Mouse (Mus musculus) lung, postnatal 0 days (tissue): Measurements from ENCODE around the gene Cygb. TPM values are rescaled to one million over a fixed set of nuclear protein-coding genes. Genes with fewer than 3 reads are reported as not detected.

Experiments
- ATAC-seq: fragments of 200-750 bp; cut with Nextera tagmentation; 2 replicates; pipeline ENCODE4 v1.8.0; 2017; ENCODE audit warnings: moderate library complexity
- DNase-seq: peaks from one replicate; pipeline ENCODE4 v3.0.0-alpha.2; 2016; ENCODE audit warnings: low spot score
- H3K27ac ChIP-seq: fragments of 300-500 bp; sonication (generic); 2 replicates; pipeline ENCODE4 v1.5.1; 2014; ENCODE audit warnings: antibody characterized with exemption, mild to moderate bottlenecking, low read length, mixed read lengths
- H3K27me3 ChIP-seq: fragments of 300-500 bp; sonication (generic); replicated peaks from 2 replicates; pipeline ENCODE4 v1.6.1; 2014; ENCODE audit warnings: low read length, mixed read lengths; ENCODE audit not compliant: insufficient read depth
- H3K36me3 ChIP-seq: fragments of 300-500 bp; sonication (generic); 2 replicates; pipeline ENCODE4 v1.6.1; 2014; ENCODE audit warnings: low read length, mixed read lengths; ENCODE audit not compliant: insufficient read depth
- H3K4me1 ChIP-seq: fragments of 300-500 bp; sonication (generic); 2 replicates; pipeline ENCODE4 v1.6.1; 2014; ENCODE audit warnings: antibody characterized with exemption, low read depth, low read length, mixed read lengths; ENCODE audit not compliant: insufficient read depth
- H3K4me2 ChIP-seq: fragments of 300-500 bp; sonication (generic); replicated peaks from 2 replicates; pipeline ENCODE4 v1.6.1; 2014; ENCODE audit warnings: low read depth, mild to moderate bottlenecking, low read length, moderate library complexity, mixed read lengths
- H3K4me3 ChIP-seq: fragments of 300-500 bp; sonication (generic); 2 replicates; pipeline ENCODE4 v1.5.1; 2014; ENCODE audit warnings: low read depth, low read length
- H3K9ac ChIP-seq: fragments of 300-500 bp; sonication (generic); replicated peaks from 2 replicates; pipeline ENCODE4 v1.6.1; 2014; ENCODE audit warnings: low read depth, mild to moderate bottlenecking
- H3K9me3 ChIP-seq: fragments of 300-500 bp; sonication (generic); 2 replicates; pipeline ENCODE4 v1.6.1; 2016; ENCODE audit warnings: low read length, mixed read lengths
- CTCF ChIP-seq: IDR thresholded peaks from 2 replicates; pipeline ENCODE4 v1.5.1; 2016; ENCODE audit warnings: antibody characterized with exemption, mild to moderate bottlenecking
- EP300 ChIP-seq: IDR thresholded peaks from 2 replicates; pipeline ENCODE4 v1.6.1; 2016; ENCODE audit warnings: antibody characterized with exemption, mild to moderate bottlenecking, control low read depth
- WGBS: fragments of 180-500 bp; shearing (Covaris S2); extraction: QIAGEN DNeasy Blood & Tissue Kit; methylation state at CpG from one replicate; pipeline ENCODE4 v1.1.7; 2014; 5-methylcytosine and 5-hydroxymethylcytosine counted together
- polyA plus RNA-seq: library from polyadenylated mRNA; unstranded; fragments of >200 nt; fragmentation: Nextera tagmentation; extraction: Ambion mirVana; gene quantifications from 2 replicates; pipeline ENCODE4 v1.2.1, GENCODE M21; 2015

Cygb gene
- polyA plus RNA-seq, 1 experiment from 2014 or later = 32.0 TPM

DNA sequence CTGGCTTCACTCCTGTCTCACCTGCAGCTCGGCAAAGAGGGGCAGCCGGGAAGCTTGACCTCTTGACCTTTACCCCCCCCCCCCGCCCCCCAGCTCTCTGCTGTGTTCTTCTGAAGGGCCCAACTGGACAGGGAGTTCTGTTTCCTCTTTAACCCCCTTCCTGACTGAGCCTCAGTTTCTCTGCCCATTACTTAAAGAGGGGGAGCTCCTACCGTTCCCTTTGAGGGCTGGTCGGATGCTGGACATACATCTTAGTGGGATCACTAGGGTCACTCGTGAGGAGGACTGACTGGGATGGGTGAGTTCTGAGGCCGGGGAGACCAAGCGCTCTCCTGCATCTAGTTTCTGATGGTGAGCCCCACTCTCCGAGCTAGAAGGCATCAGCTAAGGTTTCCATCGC, 879 bp downstream of the Cygb start, which contains the start of gene Prcd:
Gene Prcd (plus strand): TSS at position 301 of the 400 bp plus-strand sequence.
- H3K27me3 ChIP-seq = no peaks in the 10 kb centered on the region; the same call in none of the 2 replicates
- peak within 1 kb of the TSS; percentile 32; the same call in 1 of the 2 replicates for H3K27ac ChIP-seq

GRCm38 (mm10) chr11:116652330-116653098, 1.6 kb downstream of the Cygb start:
- no peaks in the 10 kb centered on the region for H3K9me3 ChIP-seq

More for the DNA sequence above, 879 bp downstream of the Cygb start, which contains the start of gene Prcd:
- DNase-seq (no peak), ATAC-seq (no peak)
- Histone ChIP-seq H3K9me3 (no peaks in the 10 kb centered on the region), H3K9ac (peak within 1 kb of the TSS; percentile 52), H3K4me1 (peaks cover 9% of the 10 kb centered on the region; the same call in 1 of the 2 replicates), H3K4me2 (peak within 1 kb of the TSS; percentile 95), H3K36me3 (no peaks in the 10 kb centered on the region), H3K4me3 (peak within 1 kb of the TSS; percentile 50)
- WGBS = 6% methylated on average over 10 of the region's 10 CpGs
- TF ChIP-seq EP300 (no peak), CTCF (no peak)

DNA sequence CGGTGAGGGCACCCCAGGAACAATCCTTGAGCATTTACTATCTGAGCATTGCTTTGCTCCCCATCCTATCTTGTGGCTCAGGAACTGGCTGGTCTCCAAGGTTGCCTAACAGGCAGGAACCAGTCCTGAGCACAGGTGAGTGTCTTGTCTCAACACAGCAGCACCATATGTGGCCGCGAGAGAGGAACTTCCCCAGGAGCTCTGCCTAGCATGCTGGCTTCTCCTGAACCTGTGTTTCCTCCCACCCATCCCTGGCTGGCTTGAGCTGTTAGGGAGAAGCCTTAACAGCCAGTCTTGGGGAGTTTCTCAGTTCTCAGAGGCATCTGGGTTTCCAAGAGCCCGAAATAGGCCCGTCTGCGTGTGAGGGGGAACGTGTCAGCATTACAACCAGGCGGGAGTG, 2.8 kb downstream of the Cygb start:
- no peak overlapping the region for H3K9ac ChIP-seq
- no peak overlapping the region for H3K27ac ChIP-seq
- H3K9me3 ChIP-seq = no peaks in the 10 kb centered on the region
- peaks cover 14% of the 10 kb centered on the region; the same call in 1 of the 2 replicates for H3K4me1 ChIP-seq
- WGBS = 89% methylated on average over 8 of the region's 8 CpGs
- no peaks in the 10 kb centered on the region for H3K36me3 ChIP-seq
- DNase-seq = no peak
- H3K4me2 ChIP-seq = no peak overlapping the region
- no peaks in the 10 kb centered on the region; the same call in none of the 2 replicates for H3K27me3 ChIP-seq
- no peak for ATAC-seq
- H3K4me3 ChIP-seq = no peak overlapping the region
- TF ChIP-seq EP300 (no peak), CTCF (no peak)

More at GRCm38 (mm10) chr11:116652330-116653098, 1.6 kb downstream of the Cygb start:
- ATAC-seq (no peak), DNase-seq (no peak)
- H3K4me1 ChIP-seq = peaks cover 12% of the 10 kb centered on the region; the same call in 1 of the 2 replicates
- H3K27me3 ChIP-seq = no peaks in the 10 kb centered on the region; the same call in none of the 2 replicates
- WGBS = 73% methylated on average over 25 of the region's 25 CpGs
- no peak overlapping the region for H3K27ac ChIP-seq
- H3K36me3 ChIP-seq = no peaks in the 10 kb centered on the region
- TF ChIP-seq EP300 (no peak), CTCF (no peak)
- peak overlapping the region; percentile 50; the same call in 1 of the 2 replicates for H3K4me3 ChIP-seq
- 0 out of 2 replicates have a peak overlapping the region, but pooled peaks have one; percentile 12 for H3K9ac ChIP-seq
- peak overlapping the region; percentile 95 for H3K4me2 ChIP-seq

DNA sequence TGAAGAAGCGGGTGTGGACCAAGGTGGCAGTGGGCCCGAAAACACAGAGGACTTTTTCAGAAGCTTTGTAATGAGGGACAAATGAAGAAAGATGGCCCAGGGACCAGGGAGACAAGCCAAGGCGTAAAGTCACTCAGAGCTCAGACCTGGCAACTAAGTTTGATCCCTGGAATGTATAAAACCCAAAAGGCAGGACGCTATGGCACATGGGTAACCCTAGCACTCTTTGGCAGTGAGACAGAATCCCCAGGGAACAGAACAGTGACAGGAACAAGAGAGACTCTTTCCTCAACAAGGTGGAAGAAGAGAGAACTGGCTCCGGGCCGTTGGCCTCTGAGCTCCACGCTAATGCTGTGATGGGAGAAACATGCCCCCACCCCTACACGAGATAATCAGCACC, 3.3 kb downstream of the Cygb start:
- Histone ChIP-seq H3K9ac (no peak overlapping the region), H3K27ac (no peak overlapping the region), H3K36me3 (no peaks in the 10 kb centered on the region), H3K4me2 (no peak overlapping the region), H3K4me1 (peaks cover 14% of the 10 kb centered on the region; the same call in 1 of the 2 replicates), H3K4me3 (no peak overlapping the region), H3K9me3 (no peaks in the 10 kb centered on the region), H3K27me3 (no peaks in the 10 kb centered on the region; the same call in none of the 2 replicates)
- ATAC-seq (no peak), DNase-seq (no peak)
- TF ChIP-seq CTCF (no peak), EP300 (no peak)
- 87% methylated on average over 8 of the region's 8 CpGs for WGBS

DNA sequence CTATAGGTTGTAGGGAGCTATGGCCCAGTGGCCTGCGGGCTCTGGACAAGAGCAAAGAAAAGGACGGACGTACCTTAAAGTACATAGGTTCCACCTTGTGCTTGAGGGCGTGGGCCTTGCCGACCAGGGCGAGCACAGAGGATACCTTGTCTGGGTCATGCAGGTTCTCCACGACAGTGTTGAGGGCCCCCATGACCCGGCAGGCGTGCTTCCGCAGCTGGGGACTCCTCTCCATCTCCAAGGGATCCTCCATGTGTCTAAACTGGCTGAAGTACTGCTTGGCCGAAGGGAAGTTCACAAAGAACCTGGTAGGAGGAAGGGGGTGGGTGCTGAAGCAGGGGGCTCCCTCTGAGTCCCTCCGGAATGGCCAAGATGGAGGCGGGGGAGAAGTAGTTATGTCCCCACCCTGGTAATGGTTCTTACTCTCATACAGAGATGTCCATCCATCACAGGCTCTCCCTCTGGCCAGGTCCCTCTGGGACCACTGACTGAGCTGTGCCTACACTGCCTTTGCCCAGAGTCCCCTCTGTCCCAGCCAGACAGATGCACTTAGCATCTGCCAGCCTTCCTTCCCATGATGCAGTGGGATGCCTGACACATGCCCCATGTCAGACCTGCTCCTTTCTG, 4.3 kb downstream of the Cygb start:
- no peak overlapping the region for H3K4me2 ChIP-seq
- H3K36me3 ChIP-seq = no peaks in the 10 kb centered on the region
- H3K4me3 ChIP-seq = no peak overlapping the region
- no peaks in the 10 kb centered on the region; the same call in none of the 2 replicates for H3K27me3 ChIP-seq
- TF ChIP-seq CTCF (no peak), EP300 (no peak)
- H3K4me1 ChIP-seq = peaks cover 14% of the 10 kb centered on the region; the same call in 1 of the 2 replicates
- 90% methylated on average over 13 of the region's 13 CpGs for WGBS
- ATAC-seq = no peak
- no peak overlapping the region for H3K27ac ChIP-seq
- no peaks in the 10 kb centered on the region for H3K9me3 ChIP-seq
- no peak for DNase-seq
- no peak overlapping the region for H3K9ac ChIP-seq

DNA sequence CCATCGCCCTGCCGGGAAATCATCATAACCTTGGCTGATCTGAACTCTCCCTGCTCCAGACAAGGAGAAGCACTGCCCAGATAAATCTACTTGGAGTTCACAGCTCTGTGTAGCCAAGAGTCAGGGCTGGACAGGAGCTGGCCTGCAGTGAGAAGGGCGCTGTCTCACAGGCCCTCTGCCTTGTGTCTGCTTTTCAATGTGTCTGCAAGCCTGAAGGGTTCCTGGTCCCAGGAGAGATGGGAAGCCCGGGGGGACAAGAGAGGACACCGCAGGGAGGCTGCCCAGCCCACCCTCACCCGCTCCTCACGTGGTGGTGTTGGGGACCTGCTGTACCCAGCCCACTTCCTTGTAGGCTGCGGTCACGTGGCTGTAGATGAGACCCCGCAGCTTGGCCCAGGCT, 5.1 kb downstream of the Cygb start:
- no peak for TF ChIP-seq EP300
- no peak for TF ChIP-seq CTCF
- ATAC-seq (no peak), DNase-seq (no peak)
- Histone ChIP-seq H3K9ac (no peak overlapping the region), H3K4me2 (no peak overlapping the region), H3K4me1 (peaks cover 15% of the 10 kb centered on the region), H3K36me3 (no peaks in the 10 kb centered on the region), H3K27me3 (no peaks in the 10 kb centered on the region; the same call in 1 of the 2 replicates), H3K27ac (peak overlapping the region; percentile 75; the same call in 1 of the 2 replicates), H3K4me3 (no peak overlapping the region), H3K9me3 (no peaks in the 10 kb centered on the region)
- 68% methylated on average over 10 of the region's 10 CpGs for WGBS
